Mouse (Mus musculus) heart, postnatal 0 days (tissue): ENCODE measurements at regions not wholly inside any gene's neighbourhood (a gene's known extent, or its start where the extent isn't known, plus 50 kb on each side); places are given as distances from the start of the nearest gene placed in this dataset.

Source experiments
- CTCF ChIP-seq: IDR thresholded peaks from 2 replicates; pipeline ENCODE4 v1.5.1; 2016; ENCODE audit warnings: antibody characterized with exemption, control low read depth, low read depth
- EP300 ChIP-seq: IDR thresholded peaks from 2 replicates; pipeline ENCODE4 v1.6.1; 2016; ENCODE audit warnings: antibody characterized with exemption, low read depth

GRCm38 (mm10) chrX:11458521-11458920, 130.9 kb downstream of the H2al1j start:
- TF ChIP-seq CTCF (no peak), EP300 (no peak)
